Mouse (Mus musculus): ENCODE measurements around the gene Tsr2. TPM values are rescaled to one million over a fixed set of nuclear protein-coding genes. Genes with fewer than 3 reads are reported as not detected.

Gene Tsr2
- 1 to 10 TPM; 5.5 to 7.2 TPM for total RNA-seq (2023)

DNA sequence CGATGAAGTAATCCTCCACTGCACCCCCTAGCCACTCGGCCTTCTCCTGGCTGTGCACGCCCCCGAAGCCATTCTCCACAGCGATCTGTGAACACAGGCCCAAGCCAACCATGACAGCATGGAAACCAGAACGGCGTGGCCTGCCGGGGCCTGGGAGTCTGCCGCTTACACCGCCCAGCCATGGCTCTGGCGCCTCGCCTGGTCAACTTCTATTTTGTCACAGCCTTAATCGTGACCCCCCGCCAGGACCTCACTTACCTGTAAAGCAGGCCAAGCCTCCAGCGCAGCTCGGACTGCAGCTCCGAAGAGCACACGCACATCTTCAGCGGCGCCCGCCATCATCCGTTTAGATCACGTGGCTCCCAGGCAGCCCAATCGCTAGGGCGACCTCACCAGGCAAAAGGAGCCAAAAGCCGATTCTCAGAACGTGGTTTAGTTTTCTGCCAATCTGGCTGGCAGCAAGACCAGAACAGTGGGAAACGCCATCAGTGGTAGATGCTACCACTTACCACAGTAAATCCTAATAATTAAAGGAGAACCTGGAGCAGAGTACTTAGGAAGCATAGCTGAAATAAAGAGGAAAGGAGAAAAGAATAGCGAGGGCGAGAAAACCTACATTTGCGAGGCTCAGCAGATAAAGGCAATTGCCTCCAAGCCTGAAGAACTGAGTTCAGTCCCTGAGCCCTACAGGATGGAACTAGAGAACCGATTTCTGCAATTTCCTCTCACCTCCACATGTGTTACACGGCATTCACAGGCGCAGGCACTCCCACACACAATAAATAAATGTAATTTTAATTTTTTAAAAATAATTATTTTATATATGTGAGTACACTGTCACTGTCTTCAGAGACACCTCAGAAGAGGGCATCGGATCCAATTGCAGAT lies at the start of gene Tsr2:
Tsr2 (minus strand) TSS at position 373 of the 888 bp plus-strand sequence.

DNA sequence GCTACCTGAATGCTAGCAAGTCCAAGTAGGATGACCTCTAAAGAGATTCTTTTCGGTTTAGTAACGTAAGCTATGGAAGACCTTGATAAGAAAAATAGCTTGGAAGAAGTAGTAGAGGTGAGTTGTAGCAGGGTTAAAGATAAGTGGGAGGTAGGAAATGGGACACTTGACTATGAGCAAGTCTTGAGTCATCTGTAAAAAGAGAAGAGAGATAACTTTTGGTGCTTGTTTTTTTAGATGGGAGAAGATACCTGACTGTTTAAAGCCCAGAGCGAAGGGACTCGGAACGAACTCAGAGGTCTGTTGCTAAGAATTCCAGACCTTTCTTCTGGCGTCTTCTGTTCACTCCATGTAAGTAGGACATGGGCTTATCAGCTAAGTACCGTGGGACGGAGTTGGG lies 50.5 kb downstream of the Tsr2 start, which contains the start of gene Fgd1:
Fgd1 (plus strand) TSS at position 301 of the 400 bp plus-strand sequence.

Other genes starting within 250 kb of the Tsr2 start
- gene Gnl3l, start 79.2 kb downstream of the Tsr2 start, total RNA-seq (2023) = 10 to 100 TPM; 20.1 to 22.1 TPM
- 1 to 10 TPM in 1 of 2 experiments, under 1 TPM in 1; 0.49 to 1.0 TPM for gene Fgd1, start 50.4 kb downstream of the Tsr2 start, total RNA-seq (2023)
- gene Wnk3, start 101.5 kb upstream of the Tsr2 start, total RNA-seq (2023) = not detected
- 1 to 10 TPM; 1.6 to 1.8 TPM for gene Fam120c, start 247.6 kb upstream of the Tsr2 start, total RNA-seq (2023)

Measured in neutrophil, adult 83 days (primary cell).